Mouse (Mus musculus) intestine, embryonic 16.5 days (tissue): Measurements from ENCODE around the gene Ctse. TPM values are rescaled to one million over a fixed set of nuclear protein-coding genes. Genes with fewer than 3 reads are reported as not detected.

ENCODE experiments used
- ATAC-seq: fragments of 200-750 bp; cut with Nextera tagmentation; 2 replicates; pipeline ENCODE4 v1.8.0; 2017; ENCODE audit warnings: moderate TSS enrichment, moderate library complexity
- H3K27ac ChIP-seq: fragments of 300-500 bp; sonication (generic); 2 replicates; pipeline ENCODE4 v1.5.1; 2014; ENCODE audit warnings: mild to moderate bottlenecking, low read length
- H3K27me3 ChIP-seq: fragments of 300-500 bp; sonication (generic); replicated peaks from 2 replicates; pipeline ENCODE4 v1.6.1; 2014; ENCODE audit warnings: low read length, control low read depth, mixed read lengths; ENCODE audit not compliant: control insufficient read depth, insufficient read depth
- H3K36me3 ChIP-seq: fragments of 300-500 bp; sonication (generic); 2 replicates; pipeline ENCODE4 v1.6.1; 2014; ENCODE audit warnings: low read length, control low read depth; ENCODE audit not compliant: control insufficient read depth, insufficient read depth
- H3K4me1 ChIP-seq: fragments of 300-500 bp; sonication (generic); 2 replicates; pipeline ENCODE4 v1.6.1; 2014; ENCODE audit warnings: low read length, control low read depth, mixed read lengths; ENCODE audit not compliant: control insufficient read depth, insufficient read depth
- H3K4me2 ChIP-seq: fragments of 300-500 bp; sonication (generic); 2 replicates; pipeline ENCODE4 v1.6.1; 2014; ENCODE audit warnings: low read depth, low read length, control low read depth
- H3K4me3 ChIP-seq: fragments of 300-500 bp; sonication (generic); 2 replicates; pipeline ENCODE4 v1.5.1; 2014; ENCODE audit warnings: mild to moderate bottlenecking, low read length
- H3K9ac ChIP-seq: fragments of 300-500 bp; sonication (generic); 2 replicates; pipeline ENCODE4 v1.6.1; 2014; ENCODE audit warnings: low read depth, low read length
- H3K9me3 ChIP-seq: fragments of 300-500 bp; sonication (generic); 2 replicates; pipeline ENCODE4 v1.6.1; 2016; ENCODE audit warnings: low read length, control low read depth; ENCODE audit not compliant: control insufficient read depth
- WGBS: fragments of 180-500 bp; shearing (Covaris S2); extraction: QIAGEN DNeasy Blood & Tissue Kit; methylation state at CpG from one replicate; pipeline ENCODE4 v1.1.7; 2014; 5-methylcytosine and 5-hydroxymethylcytosine counted together
- polyA plus RNA-seq: library from polyadenylated mRNA; unstranded; fragments of >200 nt; fragmentation: Nextera tagmentation; extraction: Ambion mirVana; gene quantifications from 2 replicates; pipeline ENCODE4 v1.2.1, GENCODE M21; 2015

Ctse gene
- polyA plus RNA-seq, 1 experiment from 2014 or later, result 1.7 TPM

GRCm38 (mm10) chr1:131689899-131690298 is 51.8 kb downstream of the Ctse start:
- no peaks in the 10 kb centered on the region for H3K36me3 ChIP-seq
- WGBS, result 80% methylated on average over 5 of the region's 5 CpGs
- H3K27ac ChIP-seq, result no peak overlapping the region
- H3K9me3 ChIP-seq, result no peaks in the 10 kb centered on the region
- no peak overlapping the region for H3K4me3 ChIP-seq
- no peak overlapping the region for H3K4me2 ChIP-seq
- ATAC-seq, result no peak
- peaks cover 4% of the 10 kb centered on the region; the same call in 1 of the 2 replicates for H3K4me1 ChIP-seq
- H3K27me3 ChIP-seq, result no peaks in the 10 kb centered on the region
- H3K9ac ChIP-seq, result 0 out of 2 replicates have a peak overlapping the region, but pooled peaks have one; percentile 9

GRCm38 (mm10) chr1:131690435-131690834 is 52.3 kb downstream of the Ctse start:
- ATAC-seq, result peak; percentile 84

GRCm38 (mm10) chr1:131691356-131691755 is 53.2 kb downstream of the Ctse start:
- no peaks in the 10 kb centered on the region for H3K9me3 ChIP-seq
- ATAC-seq, result no peak
- no peak overlapping the region for H3K4me3 ChIP-seq
- H3K4me2 ChIP-seq, result no peak overlapping the region
- H3K27ac ChIP-seq, result no peak overlapping the region
- H3K4me1 ChIP-seq, result peaks cover 4% of the 10 kb centered on the region; the same call in 1 of the 2 replicates
- no peak overlapping the region for H3K9ac ChIP-seq
- H3K27me3 ChIP-seq, result no peaks in the 10 kb centered on the region
- no peaks in the 10 kb centered on the region for H3K36me3 ChIP-seq

More at GRCm38 (mm10) chr1:131690435-131690834, 52.3 kb downstream of the Ctse start:
- Histone ChIP-seq H3K9me3 (no peaks in the 10 kb centered on the region), H3K27ac (no peak overlapping the region), H3K36me3 (no peaks in the 10 kb centered on the region), H3K27me3 (no peaks in the 10 kb centered on the region), H3K4me1 (peaks cover 4% of the 10 kb centered on the region; the same call in 1 of the 2 replicates), H3K4me3 (no peak overlapping the region), H3K9ac (0 out of 2 replicates have a peak overlapping the region, but pooled peaks have one; percentile 9), H3K4me2 (no peak overlapping the region)
- WGBS, result 26% methylated on average over 3 of the region's 3 CpGs

GRCm38 (mm10) chr1:131695308-131695707 is 57.2 kb downstream of the Ctse start:
- Histone ChIP-seq H3K36me3 (no peaks in the 10 kb centered on the region), H3K27me3 (no peaks in the 10 kb centered on the region), H3K4me1 (peaks cover 4% of the 10 kb centered on the region; the same call in 1 of the 2 replicates), H3K27ac (no peak overlapping the region), H3K9me3 (no peaks in the 10 kb centered on the region), H3K9ac (no peak overlapping the region), H3K4me3 (no peak overlapping the region), H3K4me2 (no peak overlapping the region)
- peak; percentile 55 for ATAC-seq
- 72% methylated on average over 2 of the region's 2 CpGs for WGBS

GRCm38 (mm10) chr1:131696325-131696724 is 58.2 kb downstream of the Ctse start:
- Histone ChIP-seq H3K27ac (no peak overlapping the region), H3K9ac (no peak overlapping the region), H3K27me3 (no peaks in the 10 kb centered on the region), H3K4me2 (no peak overlapping the region), H3K9me3 (no peaks in the 10 kb centered on the region), H3K36me3 (no peaks in the 10 kb centered on the region), H3K4me1 (no peaks in the 10 kb centered on the region), H3K4me3 (no peak overlapping the region)
- WGBS, result 52% methylated on average over 4 of the region's 4 CpGs
- ATAC-seq, result no peak

DNA sequence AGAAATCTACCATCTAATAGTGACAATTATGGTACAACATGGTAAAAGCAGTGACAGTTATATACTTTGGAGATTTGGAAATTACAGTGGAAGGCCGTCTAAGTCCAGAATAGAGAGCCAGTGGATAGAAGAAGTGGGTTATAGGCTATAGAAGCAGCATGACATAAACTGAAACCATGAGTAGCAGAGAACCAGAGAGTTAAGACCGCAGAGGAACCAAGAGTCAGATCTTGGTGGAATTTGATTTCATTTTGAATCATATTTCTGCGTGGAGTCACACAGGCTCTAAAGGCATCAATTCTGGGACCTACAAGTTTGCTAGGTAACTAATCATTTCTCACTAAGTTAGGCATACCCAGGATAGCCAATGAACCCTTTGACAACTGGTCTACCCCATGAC is 60.7 kb downstream of the Ctse start:
- Histone ChIP-seq H3K27me3 (no peaks in the 10 kb centered on the region), H3K36me3 (no peaks in the 10 kb centered on the region), H3K9ac (no peak overlapping the region), H3K4me2 (no peak overlapping the region), H3K9me3 (no peaks in the 10 kb centered on the region), H3K4me1 (no peaks in the 10 kb centered on the region), H3K4me3 (no peak overlapping the region), H3K27ac (no peak overlapping the region)
- ATAC-seq, result no peak
- 90% methylated on average over 3 of the region's 3 CpGs for WGBS

DNA sequence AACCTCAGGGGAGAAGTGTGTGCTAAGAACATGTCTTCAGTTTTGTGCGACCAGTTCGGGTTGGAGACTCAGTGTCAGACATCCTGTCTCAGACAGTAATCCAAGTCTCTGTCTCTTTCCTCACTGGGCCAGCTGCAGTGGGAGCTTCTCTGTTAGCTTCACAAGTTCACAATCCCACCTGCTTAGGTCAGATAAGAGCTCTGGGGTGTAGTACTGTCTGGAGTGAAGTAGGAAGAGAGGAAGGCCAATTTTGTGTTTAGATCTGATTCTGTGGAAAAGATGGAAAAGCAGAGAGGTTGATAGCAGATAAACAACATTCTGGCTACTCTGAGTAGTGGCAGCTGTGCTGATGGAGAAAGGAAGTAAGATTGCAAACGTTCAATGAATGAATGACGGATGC is 61.5 kb downstream of the Ctse start:
- no peak overlapping the region for H3K4me3 ChIP-seq
- ATAC-seq, result no peak
- no peak overlapping the region for H3K27ac ChIP-seq
- H3K9me3 ChIP-seq, result no peaks in the 10 kb centered on the region
- no peaks in the 10 kb centered on the region for H3K36me3 ChIP-seq
- H3K4me2 ChIP-seq, result no peak overlapping the region
- no peaks in the 10 kb centered on the region for H3K27me3 ChIP-seq
- no peaks in the 10 kb centered on the region for H3K4me1 ChIP-seq
- 80% methylated on average over 4 of the region's 4 CpGs for WGBS
- no peak overlapping the region for H3K9ac ChIP-seq

GRCm38 (mm10) chr1:131700447-131700846 is 62.3 kb downstream of the Ctse start:
- Histone ChIP-seq H3K36me3 (no peaks in the 10 kb centered on the region), H3K27me3 (no peaks in the 10 kb centered on the region), H3K9me3 (no peaks in the 10 kb centered on the region), H3K4me2 (no peak overlapping the region), H3K27ac (no peak overlapping the region), H3K9ac (no peak overlapping the region), H3K4me3 (no peak overlapping the region), H3K4me1 (no peaks in the 10 kb centered on the region)
- whole genome bisulfite sequencing, result 78% methylated on average over 5 of the region's 5 CpGs
- ATAC-seq, result no peak

DNA sequence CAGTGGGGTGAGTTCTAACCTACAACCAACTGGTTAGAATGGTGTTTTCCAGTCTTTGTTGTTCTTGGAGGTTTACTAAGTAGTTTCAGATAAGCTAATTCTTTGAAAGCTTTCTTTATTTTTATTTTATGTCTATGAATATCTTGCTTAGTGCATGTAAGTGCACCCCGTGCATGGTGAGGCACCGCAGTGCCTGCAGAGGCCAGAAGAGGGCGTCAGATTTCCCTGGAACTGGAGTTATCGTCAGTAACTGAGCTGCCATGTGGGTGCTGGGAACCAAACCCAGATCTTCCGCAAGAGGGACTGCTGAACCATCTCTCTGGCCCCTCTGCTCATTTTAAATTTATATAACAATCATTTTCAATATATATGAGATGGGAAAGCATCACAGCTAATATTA is 63.3 kb downstream of the Ctse start:
- Histone ChIP-seq H3K4me1 (no peaks in the 10 kb centered on the region), H3K27ac (no peak overlapping the region), H3K4me2 (no peak overlapping the region), H3K27me3 (no peaks in the 10 kb centered on the region), H3K36me3 (no peaks in the 10 kb centered on the region), H3K9me3 (no peaks in the 10 kb centered on the region), H3K9ac (no peak overlapping the region), H3K4me3 (no peak overlapping the region)
- WGBS, result 80% methylated on average over 5 of the region's 5 CpGs
- no peak for ATAC-seq

GRCm38 (mm10) chr1:131702094-131702766 is 64.1 kb downstream of the Ctse start:
- ATAC-seq, result no peak
- no peak overlapping the region for H3K4me3 ChIP-seq

More at GRCm38 (mm10) chr1:131702094-131702766, 64.1 kb downstream of the Ctse start:
- no peaks in the 10 kb centered on the region for H3K27me3 ChIP-seq
- no peak overlapping the region for H3K27ac ChIP-seq
- H3K4me2 ChIP-seq, result no peak overlapping the region
- H3K36me3 ChIP-seq, result no peaks in the 10 kb centered on the region
- H3K4me1 ChIP-seq, result no peaks in the 10 kb centered on the region
- H3K9ac ChIP-seq, result no peak overlapping the region
- H3K9me3 ChIP-seq, result no peaks in the 10 kb centered on the region
- 57% methylated on average over 8 of the region's 8 CpGs for WGBS
